Mouse (Mus musculus) liver, postnatal 0 days (tissue): ENCODE data around the gene Tnip2. TPM values are rescaled to one million over a fixed set of nuclear protein-coding genes. Genes with fewer than 3 reads are reported as not detected.

Experiments used
- ATAC-seq: fragments of 200-750 bp; cut with Nextera tagmentation; 2 replicates; pipeline ENCODE4 v1.8.0; 2017; ENCODE audit warnings: mild to moderate bottlenecking, moderate library complexity
- DNase-seq: peaks from one replicate; pipeline ENCODE4 v3.0.0-alpha.2; 2016
- H3K27ac ChIP-seq: fragments of 300-500 bp; sonication (generic); 2 replicates; pipeline ENCODE4 v1.5.1; 2014; ENCODE audit warnings: antibody characterized with exemption, moderate library complexity, mild to moderate bottlenecking, low read depth
- H3K27me3 ChIP-seq: fragments of 300-500 bp; sonication (generic); 2 replicates; pipeline ENCODE4 v1.6.1; 2014; ENCODE audit warnings: low read length, control low read depth, mixed read lengths; ENCODE audit not compliant: insufficient read depth
- H3K36me3 ChIP-seq: fragments of 300-500 bp; sonication (generic); replicated peaks from 2 replicates; pipeline ENCODE4 v1.6.1; 2014; ENCODE audit warnings: mild to moderate bottlenecking, control low read depth, low read length, moderate library complexity, mixed read lengths; ENCODE audit not compliant: insufficient read depth
- H3K4me1 ChIP-seq: fragments of 300-500 bp; sonication (generic); 2 replicates; pipeline ENCODE4 v1.6.1; 2014; ENCODE audit warnings: antibody characterized with exemption, mild to moderate bottlenecking, control low read depth; ENCODE audit not compliant: insufficient read depth
- H3K4me2 ChIP-seq: fragments of 300-500 bp; sonication (generic); 2 replicates; pipeline ENCODE4 v1.6.1; 2014; ENCODE audit warnings: low read depth, mild to moderate bottlenecking, low read length, moderate library complexity, mixed read lengths
- H3K4me3 ChIP-seq: fragments of 300-500 bp; sonication (generic); 2 replicates; pipeline ENCODE4 v1.5.1; 2014; ENCODE audit warnings: low read depth, low read length
- H3K9ac ChIP-seq: fragments of 300-500 bp; sonication (generic); replicated peaks from 2 replicates; pipeline ENCODE4 v1.6.1; 2014; ENCODE audit warnings: mild to moderate bottlenecking, moderate library complexity
- H3K9me3 ChIP-seq: fragments of 300-500 bp; sonication (generic); 2 replicates; pipeline ENCODE4 v1.6.1; 2016; ENCODE audit warnings: mild to moderate bottlenecking, control low read depth, low read length, mixed read lengths
- CTCF ChIP-seq: sonication (generic); IDR thresholded peaks from 2 replicates; pipeline ENCODE4 v1.5.1; 2016; ENCODE audit warnings: antibody characterized with exemption, low read depth
- EP300 ChIP-seq: IDR thresholded peaks from 2 replicates; pipeline ENCODE4 v1.6.1; 2016; ENCODE audit warnings: antibody characterized with exemption, low read depth, mild to moderate bottlenecking
- WGBS: fragments of 180-500 bp; shearing (Covaris S2); extraction: QIAGEN DNeasy Blood & Tissue Kit; methylation state at CpG from one replicate; pipeline ENCODE4 v1.1.7; 2014; ENCODE audit not compliant: insufficient replicate concordance; 5-methylcytosine and 5-hydroxymethylcytosine counted together
- polyA plus RNA-seq: library from polyadenylated mRNA; unstranded; fragments of >200 nt; fragmentation: Nextera tagmentation; extraction: Ambion mirVana; gene quantifications from 2 replicates; pipeline ENCODE4 v1.2.1, GENCODE M21; 2015

Tnip2 gene
- polyA plus RNA-seq, 1 experiment from 2014 or later: 5.3 TPM

- H3K27ac ChIP-seq: peak overlapping the region; percentile 51; the same call in 1 of the 2 replicates
- WGBS: 21% methylated on average over 11 of the region's 11 CpGs
Observed at GRCm38 (mm10) chr5:34520458-34521209, 6.8 kb upstream of the Tnip2 start.

GRCm38 (mm10) chr5:34519389-34519910, 5.7 kb upstream of the Tnip2 start:
- no peak for TF ChIP-seq CTCF
- TF ChIP-seq EP300: no peak
- Histone ChIP-seq H3K27ac (peak overlapping the region; percentile 51; the same call in 1 of the 2 replicates), H3K4me2 (no peak overlapping the region), H3K4me1 (peaks cover 24% of the 10 kb centered on the region), H3K4me3 (no peak overlapping the region), H3K36me3 (no peaks in the 10 kb centered on the region), H3K9me3 (no peaks in the 10 kb centered on the region), H3K9ac (no peak overlapping the region), H3K27me3 (no peaks in the 10 kb centered on the region)
- ATAC-seq (no peak), DNase-seq (no peak)
- WGBS: 65% methylated on average over 9 of the region's 9 CpGs

More at GRCm38 (mm10) chr5:34520458-34521209, 6.8 kb upstream of the Tnip2 start:
- 0 out of 2 replicates have a peak, but pooled peaks have one; percentile 14 for ATAC-seq
- no peaks in the 10 kb centered on the region for H3K9me3 ChIP-seq
- no peak for DNase-seq
- TF ChIP-seq CTCF (no peak), EP300 (no peak)
- no peak overlapping the region for H3K4me3 ChIP-seq
- H3K9ac ChIP-seq: no peak overlapping the region
- H3K27me3 ChIP-seq: no peaks in the 10 kb centered on the region
- no peaks in the 10 kb centered on the region for H3K36me3 ChIP-seq
- peaks cover 22% of the 10 kb centered on the region for H3K4me1 ChIP-seq
- H3K4me2 ChIP-seq: 0 out of 2 replicates have a peak overlapping the region, but pooled peaks have one; percentile 4

- H3K4me2 ChIP-seq: no peak overlapping the region
- H3K4me3 ChIP-seq: no peak overlapping the region
- ATAC-seq (no peak), DNase-seq (peak; percentile 90)
- H3K27ac ChIP-seq: no peak overlapping the region
- no peak for TF ChIP-seq EP300
- TF ChIP-seq CTCF: peak; percentile 99
- H3K36me3 ChIP-seq: no peaks in the 10 kb centered on the region
- 17% methylated on average over 3 of the region's 3 CpGs for whole genome bisulfite sequencing
- H3K9ac ChIP-seq: no peak overlapping the region
- H3K27me3 ChIP-seq: no peaks in the 10 kb centered on the region
- H3K4me1 ChIP-seq: peaks cover 34% of the 10 kb centered on the region
- no peaks in the 10 kb centered on the region for H3K9me3 ChIP-seq
Observed at GRCm38 (mm10) chr5:34517913-34518312, 4.1 kb upstream of the Tnip2 start.

- no peak overlapping the region for H3K4me2 ChIP-seq
- H3K9me3 ChIP-seq: no peaks in the 10 kb centered on the region
- no peak overlapping the region for H3K4me3 ChIP-seq
- no peak for ATAC-seq
- H3K27me3 ChIP-seq: no peaks in the 10 kb centered on the region
- TF ChIP-seq EP300: no peak
- TF ChIP-seq CTCF: no peak
- DNase-seq: no peak
- no peak overlapping the region for H3K27ac ChIP-seq
- no peak overlapping the region for H3K9ac ChIP-seq
- H3K36me3 ChIP-seq: no peaks in the 10 kb centered on the region
- peaks cover 22% of the 10 kb centered on the region for H3K4me1 ChIP-seq
Observed at GRCm38 (mm10) chr5:34515096-34515495, 1.3 kb upstream of the Tnip2 start.

- ATAC-seq: peak; percentile 78
Observed at GRCm38 (mm10) chr5:34514218-34514566, 401 bp upstream of the Tnip2 start.

GRCm38 (mm10) chr5:34512486-34512885, 1.3 kb downstream of the Tnip2 start:
- Histone ChIP-seq H3K27ac (no peak overlapping the region), H3K4me2 (0 out of 2 replicates have a peak overlapping the region, but pooled peaks have one; percentile 97), H3K27me3 (no peaks in the 10 kb centered on the region), H3K4me3 (peak overlapping the region; percentile 67; the same call in 1 of the 2 replicates), H3K36me3 (no peaks in the 10 kb centered on the region), H3K4me1 (peaks cover 14% of the 10 kb centered on the region), H3K9ac (no peak overlapping the region), H3K9me3 (no peaks in the 10 kb centered on the region)
- DNase-seq (no peak), ATAC-seq (no peak)
- WGBS: 86% methylated on average over 3 of the region's 3 CpGs
- no peak for TF ChIP-seq EP300
- TF ChIP-seq CTCF: no peak

More at GRCm38 (mm10) chr5:34514218-34514566, 401 bp upstream of the Tnip2 start:
- Histone ChIP-seq H3K27me3 (no peaks in the 10 kb centered on the region), H3K4me3 (peak overlapping the region; percentile 67), H3K36me3 (no peaks in the 10 kb centered on the region), H3K9me3 (no peaks in the 10 kb centered on the region), H3K4me1 (peaks cover 16% of the 10 kb centered on the region), H3K9ac (peak overlapping the region; percentile 73), H3K4me2 (peak overlapping the region; percentile 97), H3K27ac (peak overlapping the region; percentile 61)
- 11% methylated on average over 7 of the region's 7 CpGs for WGBS
- TF ChIP-seq CTCF (no peak), EP300 (no peak)
- DNase-seq: no peak
